Mouse (Mus musculus): Measurements from ENCODE around the gene Anks1. TPM values are rescaled to one million over a fixed set of nuclear protein-coding genes. Genes with fewer than 3 reads are reported as not detected.
A peak's percentile ranks its signal among the peaks of the same experiment; 100 is the strongest.
"Not testable (repeated sequence)": the region's sequence is repeated elsewhere in the genome, so short reads cannot be mapped to it uniquely, and the experiment has no call there.

The Anks1 gene
- polyA plus RNA-seq, 1 experiment: 45.2 TPM

DNA sequence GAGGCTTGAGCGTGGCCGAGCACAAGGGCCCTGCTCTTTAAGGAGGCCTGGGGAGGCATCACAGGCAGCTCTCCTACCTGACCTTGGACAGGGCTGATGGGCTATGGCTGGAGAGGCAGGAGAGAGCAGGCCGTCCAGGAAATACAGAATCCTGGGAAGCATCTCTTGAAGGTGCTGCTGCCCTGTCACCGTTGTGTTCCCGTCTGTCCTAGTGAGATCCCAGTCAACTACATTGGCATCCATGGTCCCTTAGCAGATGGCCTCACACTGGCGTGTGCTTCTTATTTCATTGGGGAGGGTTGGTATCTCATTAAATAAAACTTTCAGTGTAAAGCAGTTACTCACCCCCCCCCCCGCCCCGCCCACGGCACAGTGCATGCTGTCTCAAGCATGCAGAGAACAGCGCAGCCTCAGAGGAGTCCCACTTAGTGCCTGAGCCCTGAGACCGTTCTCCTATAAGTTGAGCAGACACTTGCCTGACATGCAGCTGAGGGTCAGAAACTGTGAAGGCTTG lies 57.5 kb downstream of the Anks1 start:
- no peak for DNase-seq (ENCODE audit: low spot score)

DNA sequence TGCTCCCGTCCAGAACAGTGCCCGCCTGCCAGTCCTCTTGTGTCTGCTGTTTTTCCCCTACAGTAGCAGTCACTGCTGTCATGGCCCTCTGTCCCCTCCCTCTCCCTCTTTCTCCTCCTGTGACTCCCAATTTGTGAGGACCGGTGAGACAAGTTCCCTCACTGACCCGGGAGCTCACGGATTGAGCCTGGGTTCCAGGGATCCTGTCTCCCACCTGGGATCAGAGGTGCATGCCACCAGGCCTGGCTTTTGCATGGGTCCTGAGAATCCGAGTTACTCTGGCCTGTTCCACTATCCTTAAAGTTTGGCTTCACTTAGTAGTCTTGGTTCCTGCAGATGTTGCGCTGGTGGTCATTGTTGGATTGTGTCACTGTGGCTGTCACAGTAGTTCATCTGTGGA lies 58.4 kb downstream of the Anks1 start:
- DNase-seq (ENCODE audit: low spot score): no peak

DNA sequence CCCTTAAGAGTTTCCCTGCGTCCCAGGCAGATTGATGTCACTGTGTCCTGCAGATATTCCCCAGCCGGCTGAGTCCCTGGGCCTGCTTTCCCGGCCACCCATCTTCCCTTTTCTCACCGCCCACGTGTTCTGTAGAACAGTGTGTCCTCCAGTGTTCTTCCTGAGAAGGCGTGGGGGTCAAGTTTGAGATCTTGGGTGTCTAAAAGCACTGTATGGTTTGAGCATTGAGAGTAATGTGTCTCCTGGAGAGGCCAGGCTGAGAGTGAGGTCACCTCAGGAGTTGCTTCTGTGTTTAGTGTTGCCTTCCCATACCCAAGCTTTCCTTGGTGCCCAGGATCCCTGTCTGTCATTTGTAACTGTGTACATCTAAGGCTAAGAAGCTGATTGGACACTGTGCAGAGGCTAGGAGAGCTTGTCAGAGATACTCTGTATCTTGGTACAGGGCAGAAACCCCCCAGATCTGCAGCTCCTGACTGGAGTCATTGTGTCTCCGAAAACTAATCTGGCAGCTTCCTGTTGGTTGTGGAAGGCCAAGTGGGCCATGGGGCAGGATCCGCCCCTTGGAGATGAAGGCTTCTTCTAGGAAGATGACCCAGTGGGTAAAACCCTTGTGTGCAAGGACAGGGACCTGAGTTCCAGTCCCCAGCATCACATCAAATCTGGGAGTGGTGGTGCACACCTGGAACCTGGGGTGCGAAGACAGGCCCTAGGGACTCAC lies 59.1 kb downstream of the Anks1 start:
- DNase-seq (ENCODE audit: low spot score): no peak

DNA sequence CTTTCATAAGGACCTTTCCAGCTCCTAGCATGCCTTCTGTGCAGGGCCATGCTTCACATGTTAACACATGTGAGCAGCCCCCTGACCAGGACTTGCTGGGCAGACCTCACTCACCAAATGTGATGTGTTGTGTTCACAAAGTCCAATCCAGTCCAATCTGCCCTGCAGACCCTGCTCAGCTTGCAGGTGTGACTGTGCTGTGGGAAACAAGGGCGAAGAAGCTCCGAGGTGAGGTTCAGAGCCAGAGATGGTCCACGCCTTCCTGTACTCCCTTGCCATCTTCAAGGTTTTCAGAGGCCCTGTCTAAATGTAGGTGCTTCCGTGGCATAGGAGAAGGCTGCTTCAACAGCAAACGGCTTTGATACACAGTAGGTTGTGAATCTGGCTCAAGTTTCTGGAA lies 59.8 kb downstream of the Anks1 start:
- DNase-seq (ENCODE audit: low spot score): no peak

DNA sequence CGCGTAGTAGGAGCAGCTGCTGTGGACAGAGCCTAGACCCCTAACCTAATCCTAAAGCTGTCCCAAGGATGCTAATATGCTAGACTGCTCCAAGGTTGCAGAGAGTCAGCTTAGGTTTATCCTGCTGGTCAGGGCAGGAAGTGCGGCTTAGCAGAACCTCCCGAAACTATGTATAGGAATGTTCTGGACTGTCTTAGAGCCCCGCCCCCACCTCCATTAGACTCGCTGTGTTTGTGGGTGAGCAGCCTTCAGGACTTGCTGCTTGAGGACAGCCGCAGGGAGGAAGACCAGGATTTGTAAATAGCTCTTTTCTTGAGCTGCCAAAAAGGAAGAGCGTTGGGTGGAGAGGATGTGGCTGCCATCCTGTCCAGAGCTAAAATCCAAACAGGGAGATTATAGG lies 60.3 kb downstream of the Anks1 start:
- no peak for DNase-seq (ENCODE audit: low spot score)

DNA sequence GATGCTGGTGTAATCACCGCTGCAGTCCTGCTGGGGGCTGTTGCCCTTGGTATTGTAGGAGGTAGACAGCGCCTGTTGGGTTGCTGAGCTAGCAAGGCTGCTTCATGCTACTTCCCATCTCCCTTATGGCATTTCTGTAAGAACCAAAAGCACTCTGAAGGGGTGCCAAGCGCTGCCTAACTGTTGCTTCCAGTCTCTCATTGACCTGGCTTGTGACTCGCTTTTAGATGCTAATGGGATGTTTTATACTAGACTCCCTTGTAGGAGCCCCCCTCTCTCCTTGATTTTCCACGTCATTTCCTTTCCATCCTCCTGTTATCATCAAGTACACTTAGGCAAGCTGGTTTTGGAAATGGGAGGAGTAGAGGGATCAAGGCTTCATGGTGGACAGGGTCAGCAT lies 60.8 kb downstream of the Anks1 start:
- no peak for DNase-seq (ENCODE audit: low spot score)

DNA sequence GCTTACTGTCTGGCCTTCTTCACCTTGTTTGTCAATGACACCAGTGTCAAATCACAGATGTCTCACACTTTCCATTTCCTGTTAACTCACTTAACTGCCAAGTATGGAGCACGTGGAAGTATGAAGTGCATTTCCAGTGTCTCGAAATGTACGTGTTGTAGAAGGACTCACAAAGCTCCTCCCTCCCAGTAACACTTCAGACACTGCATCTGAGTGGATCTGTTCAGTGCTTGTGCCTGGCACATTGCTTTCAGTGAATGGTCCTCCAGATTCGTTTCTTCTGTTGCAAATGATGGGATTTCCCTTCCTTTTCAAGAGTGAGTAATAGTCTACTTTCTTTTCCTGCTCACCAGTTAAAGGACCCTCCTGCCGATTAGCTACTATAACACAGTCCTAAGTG lies 61.2 kb downstream of the Anks1 start:
- no peak for DNase-seq (ENCODE audit: low spot score)

DNA sequence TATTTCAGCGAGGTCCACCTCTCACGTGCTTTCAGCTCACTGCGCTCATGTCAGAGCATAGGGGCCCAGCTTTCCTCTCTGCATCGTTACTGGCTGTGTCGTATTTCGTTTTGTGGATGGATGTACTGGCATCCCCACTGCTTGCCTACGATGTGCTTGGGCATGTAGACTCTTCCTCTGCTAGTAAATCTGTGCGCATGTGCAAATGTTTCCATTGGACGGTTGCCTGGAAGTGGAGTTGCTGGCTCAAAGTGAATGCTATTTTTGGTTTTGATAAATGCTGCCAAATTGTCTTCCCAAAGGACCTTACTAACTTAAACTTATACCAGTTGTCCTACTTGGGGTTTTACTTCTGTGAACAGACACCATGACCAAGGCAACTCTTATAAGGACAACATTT lies 62.4 kb downstream of the Anks1 start:
- DNase-seq (ENCODE audit: low spot score): no peak

DNA sequence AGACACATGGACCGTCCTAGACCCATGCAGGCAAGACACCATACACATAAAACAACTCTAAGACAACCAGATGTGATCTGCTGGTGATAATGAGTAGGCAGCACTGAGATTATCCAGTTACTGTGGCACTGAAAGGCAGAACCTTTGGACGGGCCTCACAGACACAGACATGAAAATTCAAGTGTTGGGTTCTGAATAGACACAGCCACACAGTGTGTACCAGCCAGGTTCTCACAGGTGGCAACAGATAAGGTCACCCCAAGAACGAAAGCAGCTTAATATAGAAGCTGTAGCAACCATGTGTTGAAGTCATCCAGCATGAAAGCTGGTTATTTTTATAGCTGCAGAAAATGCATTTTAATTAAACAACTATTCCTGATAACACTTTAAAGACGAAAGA lies 64.2 kb downstream of the Anks1 start:
- DNase-seq (ENCODE audit: low spot score): no peak

DNA sequence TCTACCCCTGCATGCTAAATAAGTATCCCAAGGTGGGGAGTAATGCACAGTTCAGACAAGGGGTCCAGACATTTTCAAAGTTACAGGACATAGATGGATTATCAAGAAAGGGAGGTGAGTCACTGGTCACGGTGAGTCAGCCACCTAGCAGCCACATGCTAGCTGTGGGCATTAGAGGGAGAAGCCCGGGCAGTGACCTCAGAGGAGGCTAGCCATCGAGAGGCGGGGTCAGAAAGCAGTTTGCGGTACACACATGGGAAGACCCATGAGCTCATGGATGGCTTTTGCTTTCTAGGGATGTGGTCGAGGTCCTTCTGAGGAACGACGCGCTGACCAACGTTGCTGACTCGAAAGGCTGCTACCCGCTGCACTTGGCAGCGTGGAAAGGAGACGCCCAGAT lies 67.2 kb downstream of the Anks1 start:
- DNase-seq (ENCODE audit: low spot score): no peak

DNA sequence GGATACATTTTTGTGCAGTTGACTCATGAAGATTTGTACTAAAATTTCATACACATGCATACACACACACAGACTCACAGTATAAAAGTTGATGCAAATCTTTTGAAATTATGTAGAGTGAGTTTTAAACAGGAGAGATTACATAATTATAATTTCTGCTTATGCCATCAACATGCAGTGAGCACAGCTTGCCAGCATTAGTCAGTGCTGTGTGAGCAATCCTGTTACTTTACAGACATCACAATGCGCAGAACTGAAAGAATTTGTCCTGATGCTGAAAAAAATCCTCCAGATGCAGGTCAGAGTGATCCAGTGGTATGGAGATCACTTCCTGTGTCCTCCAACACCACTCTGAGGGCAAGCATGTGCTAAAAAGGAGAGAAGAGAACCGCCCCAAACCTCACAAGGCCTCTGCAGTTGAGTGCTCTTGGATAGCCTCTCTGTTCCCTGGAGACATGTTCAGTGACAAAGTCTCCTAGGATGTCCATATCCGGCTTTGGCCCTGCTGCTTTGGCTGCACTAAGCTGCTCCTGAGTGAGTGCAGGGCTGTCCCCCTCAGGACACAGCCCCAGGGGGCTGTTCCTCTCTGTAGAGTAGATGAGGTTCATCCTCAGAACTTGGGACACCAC lies 68.0 kb downstream of the Anks1 start:
- DNase-seq (ENCODE audit: low spot score): no peak

DNA sequence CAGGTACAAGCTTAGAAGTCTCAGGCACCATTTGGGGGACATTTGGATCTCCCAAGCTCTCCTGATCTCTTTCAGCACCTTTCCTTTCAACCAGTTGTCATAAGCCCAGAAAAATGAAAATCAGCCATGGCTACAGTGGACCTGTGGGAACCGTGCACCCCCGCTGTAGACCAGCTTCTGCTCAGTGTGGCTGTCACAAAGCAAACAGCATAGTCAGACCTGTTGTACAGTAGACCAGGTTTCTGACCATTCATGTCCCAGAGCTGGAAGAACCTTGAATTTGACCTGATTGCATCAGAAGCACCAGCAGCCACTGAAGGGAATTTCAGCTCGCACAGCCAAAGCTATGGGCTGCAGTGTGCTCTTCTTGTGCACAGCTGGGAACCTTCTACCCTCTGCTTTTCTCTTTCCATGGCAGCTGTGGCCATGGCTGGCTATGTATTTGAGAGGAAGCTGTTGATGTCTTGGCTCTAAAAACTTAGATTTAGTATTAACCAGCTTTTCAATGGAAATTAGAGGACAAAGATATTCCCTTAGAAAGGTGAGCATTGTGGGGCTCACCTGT lies 71.4 kb downstream of the Anks1 start:
- DNase-seq (ENCODE audit: low spot score): no peak

DNA sequence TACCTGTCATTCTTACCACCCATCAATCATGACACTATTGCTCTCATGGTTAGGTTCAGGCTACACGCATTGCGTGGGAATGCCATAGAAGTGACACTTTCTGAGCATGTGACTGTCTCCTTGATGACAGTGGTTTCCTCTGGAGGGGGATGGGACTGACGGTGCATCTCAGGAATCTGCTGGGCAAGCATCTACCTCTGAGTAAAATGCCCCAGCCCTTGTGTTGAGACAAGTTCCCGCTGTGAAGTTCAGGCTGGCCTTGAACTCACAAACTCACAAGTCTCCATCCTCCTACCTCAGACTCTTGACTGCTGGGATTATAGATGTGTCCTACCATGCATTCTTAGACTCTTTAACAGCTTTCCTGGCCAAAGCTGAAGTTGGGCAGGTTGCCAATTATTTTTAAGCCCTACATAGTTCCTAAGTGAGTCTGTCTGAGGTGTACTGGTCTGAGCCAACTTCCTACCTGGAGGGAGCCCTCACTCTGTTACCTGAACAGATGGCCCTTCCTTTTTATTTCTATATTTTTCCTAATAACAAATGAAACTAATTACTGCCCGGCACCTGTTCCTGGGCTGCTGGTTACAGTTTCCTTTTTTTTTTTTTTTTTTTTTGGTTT lies 72.5 kb downstream of the Anks1 start:
- DNase-seq (ENCODE audit: low spot score): no peak

DNA sequence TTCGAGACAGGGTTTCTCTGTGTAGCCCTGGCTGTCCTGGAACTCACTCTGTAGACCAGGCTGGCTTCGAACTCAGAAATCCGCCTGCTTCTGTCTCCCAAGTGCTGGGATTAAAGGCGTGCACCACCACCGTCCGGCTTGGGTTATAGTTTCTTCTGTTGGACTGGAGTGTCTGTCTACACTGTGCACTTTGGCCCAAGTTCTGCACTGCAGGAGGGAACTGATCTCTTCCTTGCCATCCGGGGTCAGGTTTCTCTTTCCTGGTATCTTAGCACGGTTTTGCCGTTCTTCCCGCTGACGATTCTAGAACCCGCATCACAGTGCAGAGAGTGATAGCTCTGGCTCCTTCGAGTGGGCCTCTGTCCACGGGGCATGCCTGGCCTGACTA lies 73.0 kb downstream of the Anks1 start:
- DNase-seq (ENCODE audit: low spot score): not testable (repeated sequence)

DNA sequence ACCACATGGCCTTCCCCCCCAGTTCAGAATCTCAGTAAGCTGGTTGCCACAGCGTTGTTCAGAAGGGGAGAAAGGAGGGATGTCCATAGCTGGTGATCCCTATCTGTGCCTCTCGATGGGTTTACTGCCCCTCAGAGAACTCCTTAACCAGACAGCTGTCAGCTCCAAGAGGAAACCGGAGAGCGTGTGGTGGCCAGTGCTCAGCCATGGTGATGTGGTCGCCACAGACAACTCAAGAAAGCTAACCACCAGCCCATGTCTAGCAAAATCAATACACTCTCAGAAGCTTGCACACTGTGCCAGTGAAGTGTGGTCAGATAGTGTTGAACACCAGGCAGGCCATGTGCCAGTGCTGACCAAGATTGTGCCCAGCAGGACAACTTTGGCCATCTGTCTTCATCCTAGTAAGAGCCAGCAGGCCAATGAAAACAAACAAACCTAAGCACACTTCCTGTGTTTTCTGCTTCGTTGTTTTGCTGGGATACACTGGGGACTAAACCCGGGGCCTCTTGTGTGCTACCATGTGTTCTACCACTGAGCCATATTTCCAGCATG lies 73.7 kb downstream of the Anks1 start:
- no peak for DNase-seq (ENCODE audit: low spot score)

DNA sequence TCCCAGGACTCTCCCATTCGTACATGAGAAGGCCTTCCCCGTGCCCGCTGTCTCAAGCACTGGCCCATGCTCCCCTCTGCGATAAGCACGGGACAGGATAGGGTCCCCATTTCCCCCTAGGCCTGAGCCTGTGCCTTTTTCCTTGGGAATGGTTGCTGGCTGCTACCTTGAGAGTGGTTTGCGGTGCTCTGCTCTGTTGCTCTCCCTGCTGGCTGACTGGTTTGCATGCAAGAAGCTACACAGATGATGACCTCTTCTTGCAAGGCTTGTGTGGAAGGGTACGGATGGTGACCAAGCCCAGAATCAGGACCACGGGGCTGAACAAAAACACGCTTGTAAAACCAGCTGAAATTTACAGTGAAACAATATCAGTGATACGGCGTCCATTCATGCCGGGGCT lies 75.3 kb downstream of the Anks1 start:
- no peak for DNase-seq (ENCODE audit: low spot score)

DNA sequence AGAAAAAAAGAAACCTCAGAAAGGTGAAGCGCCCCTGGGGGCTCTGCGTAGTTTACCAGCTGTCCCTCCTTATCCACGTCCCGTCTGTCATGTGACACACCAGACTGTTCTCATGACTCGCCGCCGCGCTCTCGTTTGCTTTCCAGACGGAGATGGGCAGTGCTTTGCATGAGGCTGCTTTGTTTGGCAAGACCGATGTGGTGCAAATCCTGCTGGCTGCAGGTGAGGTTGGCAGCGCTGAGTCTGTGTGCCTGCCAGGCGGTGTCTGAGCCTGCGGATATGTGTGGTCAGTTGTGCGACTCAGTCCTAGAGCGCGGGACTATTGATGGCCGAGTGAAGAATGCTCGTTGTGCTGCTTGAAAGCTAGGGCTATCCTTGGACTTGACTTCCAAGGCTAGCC lies 77.0 kb downstream of the Anks1 start:
- no peak for DNase-seq (ENCODE audit: low spot score)

DNA sequence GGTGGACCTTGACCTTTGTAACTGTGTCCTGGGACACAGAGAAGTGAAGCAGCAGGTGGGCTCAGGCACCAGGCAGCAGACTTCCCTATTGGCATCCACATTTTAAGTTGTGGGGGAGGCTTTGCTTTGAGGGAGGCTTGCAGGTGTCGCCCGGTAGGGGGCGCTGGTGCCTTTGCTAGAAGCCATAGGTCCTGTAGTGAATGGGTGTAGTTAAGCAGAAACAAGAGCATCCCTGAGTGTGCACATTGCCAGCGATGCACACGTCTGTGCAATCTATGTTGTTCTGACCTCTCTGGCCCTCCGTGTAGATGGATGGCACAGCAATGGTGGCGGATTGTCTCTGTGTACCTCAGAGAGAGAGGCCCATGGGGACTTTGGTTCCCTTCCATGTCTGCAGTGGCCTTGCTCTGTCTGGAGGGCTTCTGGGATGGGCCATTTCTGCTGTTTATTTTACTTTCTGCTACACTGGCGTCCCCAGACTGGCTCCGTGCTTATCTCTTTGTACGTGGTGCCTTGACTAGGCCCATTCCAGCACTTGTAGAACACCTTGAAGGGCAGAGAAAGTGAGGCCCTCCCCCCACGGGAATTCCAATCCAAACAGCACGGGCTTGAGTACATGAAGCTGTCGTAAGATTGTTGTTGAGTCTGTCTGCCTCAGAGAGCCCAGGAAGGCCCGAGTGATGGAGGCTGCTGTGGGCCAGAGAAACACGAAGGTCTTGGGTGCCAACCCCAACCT lies 80.9 kb downstream of the Anks1 start:
- peak; percentile 73 for DNase-seq (ENCODE audit: low spot score)

DNA sequence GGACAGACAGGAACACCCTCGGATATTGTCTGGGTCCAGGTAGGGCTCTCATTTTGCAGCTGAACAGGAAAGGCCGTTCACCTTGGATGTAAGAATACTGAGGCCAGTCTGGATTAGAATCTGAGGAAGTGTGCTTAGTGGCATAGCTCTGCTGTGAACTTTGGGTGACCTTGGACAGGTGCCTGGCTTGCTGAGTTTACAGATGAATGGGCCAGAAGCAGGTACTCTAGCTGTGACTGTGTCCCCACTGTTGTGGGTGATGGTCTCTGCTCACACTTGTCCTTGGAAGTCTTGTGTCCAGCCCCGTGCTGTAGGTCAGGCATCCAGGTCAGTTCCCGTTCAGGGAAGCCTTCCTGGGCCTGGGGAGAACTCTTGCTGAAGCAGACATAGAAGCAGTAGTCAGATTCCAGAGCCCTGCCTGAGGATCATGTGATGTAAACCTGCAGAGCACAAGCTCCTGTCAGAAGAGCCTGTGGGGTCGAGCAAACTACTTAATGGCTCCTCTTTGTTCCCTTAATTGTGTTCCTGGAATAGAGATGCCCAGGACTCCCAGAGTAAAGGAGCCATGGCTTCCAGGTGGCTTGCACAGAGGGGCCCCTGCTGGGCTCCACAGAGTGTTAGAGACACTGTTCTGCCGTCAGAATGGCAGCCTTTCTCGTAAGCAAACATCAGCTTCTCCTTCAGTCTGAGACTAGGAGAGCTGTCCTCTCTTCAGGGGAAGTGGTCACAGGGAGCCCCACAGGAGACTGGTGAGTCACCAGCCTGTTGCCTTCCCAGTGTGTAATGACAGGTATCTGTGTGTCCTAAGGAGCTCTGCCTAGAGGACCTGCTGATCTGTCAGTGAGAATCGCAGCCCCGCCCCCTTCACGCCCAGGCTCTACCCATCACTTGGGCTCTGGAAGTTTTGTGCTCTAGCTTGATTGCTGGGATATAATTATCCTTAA lies 85.2 kb downstream of the Anks1 start:
- DNase-seq (ENCODE audit: low spot score): no peak

DNA sequence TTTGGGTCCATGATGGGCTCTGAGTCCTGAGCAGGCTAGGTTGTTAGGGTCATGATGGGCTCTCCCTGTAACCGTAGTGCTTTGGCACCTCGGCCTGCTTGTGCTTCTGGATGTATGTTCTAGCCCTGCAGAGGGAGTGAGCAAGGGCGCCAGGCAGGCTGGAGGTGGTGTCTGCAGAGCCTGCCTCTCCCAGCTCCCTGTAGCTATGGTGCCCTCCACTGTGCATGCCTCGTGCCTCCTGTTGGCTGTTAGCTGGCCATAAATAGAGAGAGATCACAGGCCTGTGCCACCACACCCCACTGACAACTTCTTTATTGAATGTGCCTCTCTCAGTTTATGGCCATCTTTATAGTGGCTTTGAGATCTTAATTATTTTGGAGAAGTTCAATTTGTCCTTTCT lies 87.2 kb downstream of the Anks1 start:
- DNase-seq (ENCODE audit: low spot score): no peak

DNA sequence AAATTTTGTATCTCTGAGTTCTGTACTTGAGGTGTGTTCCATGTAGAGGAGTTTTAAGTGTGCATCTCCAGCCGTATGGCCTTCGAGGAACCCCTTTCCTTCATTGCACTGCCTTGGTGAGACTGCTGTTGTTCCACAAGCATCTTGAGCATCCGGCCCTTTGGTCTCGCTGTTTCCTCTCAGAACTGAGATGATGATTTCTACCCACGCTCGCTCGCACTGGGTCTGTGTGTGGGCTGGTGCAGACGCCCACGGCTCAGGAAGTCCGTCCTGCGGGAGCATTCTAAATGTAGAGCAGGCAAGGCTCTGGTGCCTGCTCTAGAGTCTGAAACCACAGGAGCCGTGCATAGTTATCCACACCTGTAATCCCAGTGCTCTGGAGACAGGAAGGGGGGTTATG lies 88.1 kb downstream of the Anks1 start:
- DNase-seq (ENCODE audit: low spot score): no peak

All from urinary bladder, adult 2 months (tissue).